Mouse (Mus musculus) megakaryocyte, embryonic 14.5 days (primary cell): Measurements from ENCODE around the gene Mlx.

Source experiments
- FLI1 ChIP-seq: IDR thresholded peaks from 2 replicates; pipeline ENCODE4 v1.6.1; 2012; ENCODE audit warnings: low read length, inconsistent platforms, mixed read lengths
- GATA1 ChIP-seq: IDR thresholded peaks from 3 replicates; pipeline ENCODE4 v1.6.1; 2012; ENCODE audit warnings: mixed read lengths, low read length, inconsistent platforms, borderline replicate concordance

GRCm38 (mm10) chr11:101094930-101095313 lies 7.8 kb downstream of the Mlx start:
- TF ChIP-seq GATA1 (no peak), FLI1 (no peak)
